Mouse (Mus musculus) erythroblast, embryonic 14.5 days (primary cell): ENCODE measurements around the gene Hmmr.

ENCODE experiments used
- GATA1 ChIP-seq: IDR thresholded peaks from 2 replicates; pipeline ENCODE4 v1.6.1; 2012; ENCODE audit warnings: low read length, inconsistent platforms, mixed read lengths
- TAL1 ChIP-seq: IDR thresholded peaks from 3 replicates; pipeline ENCODE4 v1.6.1; 2012; ENCODE audit warnings: low read length, inconsistent platforms, mixed read lengths

- no peak for TF ChIP-seq GATA1
- TF ChIP-seq TAL1: no peak
Observed at GRCm38 (mm10) chr11:40695103-40695502, 38.1 kb downstream of the Hmmr start, which contains the start of gene Mat2b.
